Mouse (Mus musculus): ENCODE data around the gene Calm3.
"Not testable (repeated sequence)": the region's sequence is repeated elsewhere in the genome, so short reads cannot be mapped to it uniquely, and the experiment has no call there.

Calm3 gene

GRCm38 (mm10) chr7:16924037-16924834, at the start of gene Calm3:
Calm3 (minus strand) TSS chr7:16924114.
- peak; percentile 98 for DNase-seq (ENCODE audit: low spot score)

GRCm38 (mm10) chr7:16971160-16971559, 47.2 kb upstream of the Calm3 start:
- no peak for DNase-seq (ENCODE audit: low spot score)

- no peak for DNase-seq (ENCODE audit: low spot score)
These were observed 44.5 kb upstream of the Calm3 start for GRCm38 (mm10) chr7:16968414-16968813.

- DNase-seq (ENCODE audit: low spot score) = no peak
These were observed 37.8 kb upstream of the Calm3 start for GRCm38 (mm10) chr7:16961678-16962077.

- no peak for DNase-seq (ENCODE audit: low spot score)
These were observed 35.7 kb upstream of the Calm3 start, which contains the start of gene Pnmal1 for GRCm38 (mm10) chr7:16959539-16960187. Pnmal1 (plus strand) TSS chr7:16959679.

GRCm38 (mm10) chr7:16956410-16957265, 32.7 kb upstream of the Calm3 start:
- no peak for DNase-seq (ENCODE audit: low spot score)

GRCm38 (mm10) chr7:16955712-16956111, 31.8 kb upstream of the Calm3 start:
- no peak for DNase-seq (ENCODE audit: low spot score)

- DNase-seq (ENCODE audit: low spot score) = not testable (repeated sequence)
These were observed 29.9 kb upstream of the Calm3 start for GRCm38 (mm10) chr7:16953776-16954175.

- DNase-seq (ENCODE audit: low spot score) = peak; percentile 59
These were observed 27.1 kb upstream of the Calm3 start for GRCm38 (mm10) chr7:16950861-16951635.

GRCm38 (mm10) chr7:16949908-16950841, 26.3 kb upstream of the Calm3 start:
- peak; percentile 66 for DNase-seq (ENCODE audit: low spot score)

- no peak for DNase-seq (ENCODE audit: low spot score)
These were observed 25.1 kb upstream of the Calm3 start for GRCm38 (mm10) chr7:16948923-16949458.

- DNase-seq (ENCODE audit: low spot score) = no peak
These were observed 24.0 kb upstream of the Calm3 start for GRCm38 (mm10) chr7:16947959-16948361.

GRCm38 (mm10) chr7:16947349-16947895, 23.5 kb upstream of the Calm3 start:
- DNase-seq (ENCODE audit: low spot score) = no peak

GRCm38 (mm10) chr7:16946441-16947348, 22.8 kb upstream of the Calm3 start:
- no peak for DNase-seq (ENCODE audit: low spot score)

GRCm38 (mm10) chr7:16945419-16945818, 21.5 kb upstream of the Calm3 start:
- no peak for DNase-seq (ENCODE audit: low spot score)

- no peak for DNase-seq (ENCODE audit: low spot score)
These were observed 20.9 kb upstream of the Calm3 start for GRCm38 (mm10) chr7:16944808-16945315.

GRCm38 (mm10) chr7:16944061-16944807, 20.3 kb upstream of the Calm3 start, which contains the start of gene Pnmal2:
Pnmal2 (plus strand) TSS chr7:16944682.
- peak; percentile 55 for DNase-seq (ENCODE audit: low spot score)

- DNase-seq (ENCODE audit: low spot score) = no peak
These were observed 18.9 kb upstream of the Calm3 start for GRCm38 (mm10) chr7:16942861-16943260.

Data from urinary bladder, postnatal 25 days (tissue).